Mouse (Mus musculus): ENCODE results near the gene Adat2. TPM values are rescaled to one million over a fixed set of nuclear protein-coding genes. Genes with fewer than 3 reads are reported as not detected.

The Adat2 gene
- polyA plus RNA-seq, 1 experiment from 2014 or later, result 4.0 TPM

GRCm38 (mm10) chr10:13600926-13601325 is 48.2 kb downstream of the Adat2 start:
- Histone ChIP-seq H3K9ac (no peak overlapping the region), H3K4me3 (replicated peaks) (no peak overlapping the region)
- no peak for ATAC-seq

More at GRCm38 (mm10) chr10:13600926-13601325, 48.2 kb downstream of the Adat2 start:
- Histone ChIP-seq H3K36me3 (no peaks in the 10 kb centered on the region), H3K27ac (no peak overlapping the region), H3K4me1 (replicated peaks) (no peaks in the 10 kb centered on the region), H3K9me3 (no peaks in the 10 kb centered on the region), H3K4me2 (replicated peaks) (no peak overlapping the region), H3K27me3 (replicated peaks) (no peaks in the 10 kb centered on the region)
- 58% methylated on average over 2 of the region's 2 CpGs for WGBS

Other genes starting within 250 kb of the Adat2 start
- gene Phactr2, start 78.5 kb upstream of the Adat2 start, polyA plus RNA-seq (2015; fragmentation: Nextera tagmentation; extraction: Ambion mirVana), result 17.5 and 18.7 TPM in 2 replicates
- gene Fuca2, start 53.4 kb upstream of the Adat2 start, polyA plus RNA-seq (2015; fragmentation: Nextera tagmentation; extraction: Ambion mirVana), result 134 and 140 TPM in 2 replicates
- 19.4 and 21.0 TPM in 2 replicates for gene Pex3, start 248 bp downstream of the Adat2 start, polyA plus RNA-seq (2015; fragmentation: Nextera tagmentation; extraction: Ambion mirVana)

All from intestine, embryonic 15.5 days (tissue).